Mouse (Mus musculus) neutrophil, adult 65 days (primary cell): ENCODE measurements around the gene Vmn2r37. TPM values are rescaled to one million over a fixed set of nuclear protein-coding genes. Genes with fewer than 3 reads are reported as not detected.

Experiments used
- total RNA-seq: library from RNA; stranded (reverse); gene quantifications from 2 replicates; pipeline ENCODE4 v1.2.4, GENCODE M21; 2023

Vmn2r37 gene
- not detected in 2 replicates for total RNA-seq

DNA sequence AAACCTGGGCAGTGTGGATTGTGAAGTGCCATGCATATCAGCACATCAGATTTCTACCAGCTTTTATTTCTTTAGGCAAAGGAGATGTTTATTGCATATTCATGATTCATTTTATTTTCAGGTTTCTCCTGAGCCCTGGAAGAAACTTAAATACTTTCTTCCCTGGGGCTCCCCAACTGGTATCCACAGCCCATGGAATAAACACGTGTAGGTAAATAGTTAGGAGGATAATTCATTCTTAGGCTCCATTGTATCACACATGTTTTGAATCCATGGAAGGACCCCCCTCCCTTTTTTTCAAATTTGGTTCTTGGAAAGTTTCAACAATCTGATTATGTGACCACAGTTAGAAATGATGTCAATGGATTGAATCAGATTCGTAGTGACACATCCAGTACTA, at the start of gene Vmn2r37:
TSS of gene Vmn2r37 (minus strand) at position 101 of the 400 bp plus-strand sequence.

Other genes starting within 250 kb of the Vmn2r37 start
- gene Vmn2r39, start 192.9 kb downstream of the Vmn2r37 start, total RNA-seq = not detected in 2 replicates
- gene Vmn2r38, start 125.8 kb downstream of the Vmn2r37 start, total RNA-seq = not detected in 2 replicates